Mouse (Mus musculus) mesoderm, embryonic 11.5 days (tissue): ENCODE measurements around the gene Thap3.
"Not testable (repeated sequence)": the region's sequence is repeated elsewhere in the genome, so short reads cannot be mapped to it uniquely, and the experiment has no call there.

ENCODE experiments used
- DNase-seq: peaks from one replicate; pipeline ENCODE4 v3.0.0-alpha.2; 2012; ENCODE audit warnings: low read depth, low spot score

Thap3 gene

GRCm38 (mm10) chr4:151988342-151989109 lies at the start of gene Thap3:
TSS of gene Thap3 (minus strand) at chr4:151988997.
- peak; percentile 66 for DNase-seq

GRCm38 (mm10) chr4:152038225-152038984 lies 49.6 kb upstream of the Thap3 start, which contains the start of gene Tas1r1:
TSS of gene Tas1r1 (minus strand) at chr4:152038568.
- peak; percentile 9 for DNase-seq

GRCm38 (mm10) chr4:152036464-152036863 lies 47.7 kb upstream of the Thap3 start:
- DNase-seq = not testable (repeated sequence)

GRCm38 (mm10) chr4:152032922-152033321 lies 44.1 kb upstream of the Thap3 start:
- DNase-seq = no peak

- DNase-seq = no peak
Observed at GRCm38 (mm10) chr4:152029997-152030396, 41.2 kb upstream of the Thap3 start.

- DNase-seq = no peak
Observed at GRCm38 (mm10) chr4:152029087-152029486, 40.3 kb upstream of the Thap3 start.

- no peak for DNase-seq
Observed at GRCm38 (mm10) chr4:152028456-152028855, 39.7 kb upstream of the Thap3 start.

GRCm38 (mm10) chr4:152027524-152027923 lies 38.7 kb upstream of the Thap3 start, which contains the start of gene Zbtb48:
TSS of gene Zbtb48 (minus strand) at chr4:152027671.
- peak; percentile 96 for DNase-seq

- no peak for DNase-seq
Observed at GRCm38 (mm10) chr4:152026751-152027508, 38.1 kb upstream of the Thap3 start.

- DNase-seq = no peak
Observed at GRCm38 (mm10) chr4:152024525-152024924, 35.7 kb upstream of the Thap3 start.

- DNase-seq = no peak
Observed at GRCm38 (mm10) chr4:152022506-152022905, 33.7 kb upstream of the Thap3 start.

- DNase-seq = no peak
Observed at GRCm38 (mm10) chr4:152021568-152022097, 32.8 kb upstream of the Thap3 start.

GRCm38 (mm10) chr4:152020024-152020423 lies 31.2 kb upstream of the Thap3 start:
- DNase-seq = no peak

GRCm38 (mm10) chr4:152019073-152019472 lies 30.3 kb upstream of the Thap3 start:
- DNase-seq = no peak

GRCm38 (mm10) chr4:152013036-152013813 lies 24.4 kb upstream of the Thap3 start:
- no peak for DNase-seq

GRCm38 (mm10) chr4:152012109-152012508 lies 23.3 kb upstream of the Thap3 start:
- DNase-seq = no peak

- DNase-seq = no peak
Observed at GRCm38 (mm10) chr4:152011171-152011760, 22.5 kb upstream of the Thap3 start.

GRCm38 (mm10) chr4:152010707-152011134 lies 21.9 kb upstream of the Thap3 start:
- DNase-seq = no peak

GRCm38 (mm10) chr4:152010091-152010706 lies 21.4 kb upstream of the Thap3 start:
- no peak for DNase-seq
